Mouse (Mus musculus) left cerebral cortex, adult 2 months (tissue): ENCODE measurements around the gene 4933407L21Rik. TPM values are rescaled to one million over a fixed set of nuclear protein-coding genes. Genes with fewer than 3 reads are reported as not detected.

Experiments
- DNase-seq, 2 experiments: peaks; one replicate each; pipeline ENCODE4 v3.0.0; 2021 to 2022; ENCODE audit warnings: low spot score in 2 of 2, mixed read lengths in 1 of 2; ENCODE audit errors: extremely low spot score in 1 of 2
- H3K27ac ChIP-seq: fragments of 200-600 bp; 2 replicates; pipeline ENCODE4 v1.8.1; 2022
- H3K4me3 ChIP-seq: fragments of 200-600 bp; 2 replicates; pipeline ENCODE4 v1.8.1; 2022
- CTCF ChIP-seq: fragments of 200-600 bp; IDR thresholded peaks from 2 replicates; pipeline ENCODE4 v1.8.1; 2022; ENCODE audit warnings: antibody characterized with exemption, mild to moderate bottlenecking, moderate library complexity
- intact Hi-C: fragments of 180-260 bp; cut with DNase I; formaldehyde crosslinking; loops from one replicate; pipeline ENCODE4 v1.15.1; 2025
- long read RNA-seq, 2 experiments: library from polyadenylated mRNA; stranded (forward); transcript quantifications; one replicate each; pipeline ENCODE4 v2.0.0; 2021; ENCODE audit warnings: borderline mapping rate in 2 of 2
- total RNA-seq, 2 experiments: library from RNA; stranded (reverse); gene quantifications; 2 replicates each; pipeline ENCODE4 v1.2.3; 2021

Gene 4933407L21Rik
- total RNA-seq = 1 to 10 TPM; 5.5 to 7.2 TPM
- long read RNA-seq, experiment 1, partial matches to known transcripts = 0 of 2 reads
- long read RNA-seq, experiment 1, other reads (novel, unspliced or antisense) = 0 of 2 reads
- long read RNA-seq, experiment 2, partial matches to known transcripts = 0 of 3 reads
- long read RNA-seq, experiment 2, other reads (novel, unspliced or antisense) = 0 of 3 reads

DNA sequence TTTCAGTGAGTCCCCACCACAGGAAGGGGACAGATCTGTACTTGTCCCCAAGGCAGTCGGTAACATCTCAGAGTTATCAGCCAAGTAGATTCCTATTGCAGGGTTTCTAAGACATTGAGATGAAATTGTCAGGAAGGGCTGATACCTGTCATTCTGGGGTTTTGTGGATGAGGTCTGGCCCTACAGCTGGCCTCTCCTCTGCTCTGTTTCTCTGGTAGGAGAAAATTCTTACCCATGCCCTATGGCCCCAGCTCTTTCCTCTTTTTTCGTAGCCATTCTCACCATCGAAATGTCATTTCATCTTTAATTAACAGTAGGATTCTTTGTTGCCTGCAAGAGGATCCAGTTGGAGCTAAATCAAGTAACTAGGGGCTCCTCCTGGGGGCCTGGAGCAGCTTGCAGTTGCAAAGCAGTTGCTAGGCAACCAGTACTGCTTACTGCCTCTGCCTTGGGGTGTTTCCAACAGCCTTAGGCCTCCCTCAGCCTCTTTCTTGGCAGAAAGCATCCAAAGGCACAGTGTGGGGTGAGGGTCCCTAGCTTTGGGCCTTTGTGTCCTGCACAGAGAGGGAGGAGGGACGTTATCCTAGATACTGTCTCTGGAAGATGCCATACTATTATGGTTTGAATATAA, at the start of gene 4933407L21Rik:
TSS of gene 4933407L21Rik (plus strand) at position 427 of the 631 bp plus-strand sequence.
- intact Hi-C loops = loop anchor here (2.0 kb wide), 2 partner anchors 33 to 59 kb away; partner anchors contain the start of gene Itm2c
- H3K4me3 ChIP-seq = no peak within 1 kb of the TSS
- DNase-seq = peak; percentile 72 to 77
- TF ChIP-seq CTCF = no peak; the same call in 1 of the 2 replicates
- H3K27ac ChIP-seq = peak within 1 kb of the TSS; percentile 97

DNA sequence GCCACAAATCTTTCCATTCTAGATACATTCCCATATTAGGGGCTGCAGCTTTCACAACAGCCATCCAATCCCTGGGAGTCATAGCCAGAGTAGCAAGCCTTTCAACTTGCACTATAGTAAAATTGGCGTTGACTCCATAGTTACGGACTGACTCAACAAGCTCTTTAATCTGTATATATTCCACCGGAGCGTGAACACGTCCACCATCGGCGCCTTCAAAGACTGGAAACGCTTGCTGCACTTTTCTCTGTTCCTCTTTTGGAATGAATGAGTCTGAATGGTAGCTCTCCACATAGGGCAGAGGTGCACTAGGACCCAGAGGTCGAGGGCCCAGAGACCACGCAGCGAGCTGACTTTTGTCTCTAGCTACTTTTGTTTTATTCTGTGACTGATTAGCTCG, 46.3 kb upstream of the 4933407L21Rik start:
- DNase-seq = no peak
- H3K4me3 ChIP-seq = no peak overlapping the region
- no peak for TF ChIP-seq CTCF
- intact Hi-C loops = no loop called here
- H3K27ac ChIP-seq = no peak overlapping the region

DNA sequence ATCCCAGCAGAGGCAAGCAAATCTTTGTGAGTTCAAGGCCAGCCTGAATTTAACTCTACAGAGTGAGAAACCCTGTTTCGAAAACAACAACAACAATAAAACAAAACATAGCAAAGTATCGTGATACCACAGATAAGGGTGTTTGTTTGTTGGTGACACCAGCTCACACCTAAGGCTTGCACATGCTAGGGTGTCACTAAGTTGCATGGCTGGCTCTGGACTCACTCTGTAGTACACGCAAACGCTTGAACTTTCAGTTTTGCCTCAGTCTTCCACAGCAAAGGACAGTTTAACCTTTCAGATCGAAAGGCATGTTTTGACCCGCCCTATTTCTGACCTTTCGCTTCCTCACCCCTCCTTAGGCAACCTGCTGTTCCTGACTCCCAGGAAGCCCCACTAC, 41.1 kb upstream of the 4933407L21Rik start:
- no peak for DNase-seq
- intact Hi-C loops = no loop called here
- H3K27ac ChIP-seq = no peak overlapping the region
- no peak for TF ChIP-seq CTCF
- H3K4me3 ChIP-seq = no peak overlapping the region

DNA sequence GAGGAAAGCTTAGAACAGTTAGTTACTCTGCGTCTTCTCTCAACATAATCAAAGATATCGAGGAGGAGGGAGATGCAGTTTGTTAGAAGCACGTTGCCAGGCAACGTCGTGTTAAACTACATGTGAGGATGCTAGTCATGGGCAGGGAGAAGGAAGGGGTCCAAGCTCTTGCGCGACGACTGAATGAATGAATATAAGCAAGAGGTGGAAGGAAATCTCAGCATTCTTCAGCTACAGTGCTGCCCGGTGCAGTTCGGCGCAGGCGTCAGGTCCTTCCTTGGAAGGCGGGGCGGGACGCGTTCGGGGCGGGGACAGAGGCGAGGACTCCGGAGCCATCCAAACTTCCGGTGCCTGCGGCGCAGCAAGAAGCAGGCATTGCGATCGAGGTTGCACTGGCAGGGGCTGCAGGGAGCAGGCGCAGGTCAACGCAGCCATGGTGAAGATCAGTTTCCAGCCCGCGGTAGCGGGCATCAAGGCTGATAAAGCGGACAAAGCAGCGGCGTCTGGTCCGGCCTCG, 34.0 kb upstream of the 4933407L21Rik start, which contains the start of gene Itm2c:
TSS of gene Itm2c (plus strand) at position 51 of the 517 bp plus-strand sequence.
- Histone ChIP-seq H3K4me3 (peak within 1 kb of the TSS; percentile 89), H3K27ac (peak within 1 kb of the TSS; percentile 94)
- intact Hi-C loops = loop anchor here (1.0 to 2.0 kb wide), 3 partner anchors 24 to 41 kb away; partner anchors contain the start of gene 4933407L21Rik
- peak; percentile 90 to 92 for DNase-seq
- TF ChIP-seq CTCF = no peak

DNA sequence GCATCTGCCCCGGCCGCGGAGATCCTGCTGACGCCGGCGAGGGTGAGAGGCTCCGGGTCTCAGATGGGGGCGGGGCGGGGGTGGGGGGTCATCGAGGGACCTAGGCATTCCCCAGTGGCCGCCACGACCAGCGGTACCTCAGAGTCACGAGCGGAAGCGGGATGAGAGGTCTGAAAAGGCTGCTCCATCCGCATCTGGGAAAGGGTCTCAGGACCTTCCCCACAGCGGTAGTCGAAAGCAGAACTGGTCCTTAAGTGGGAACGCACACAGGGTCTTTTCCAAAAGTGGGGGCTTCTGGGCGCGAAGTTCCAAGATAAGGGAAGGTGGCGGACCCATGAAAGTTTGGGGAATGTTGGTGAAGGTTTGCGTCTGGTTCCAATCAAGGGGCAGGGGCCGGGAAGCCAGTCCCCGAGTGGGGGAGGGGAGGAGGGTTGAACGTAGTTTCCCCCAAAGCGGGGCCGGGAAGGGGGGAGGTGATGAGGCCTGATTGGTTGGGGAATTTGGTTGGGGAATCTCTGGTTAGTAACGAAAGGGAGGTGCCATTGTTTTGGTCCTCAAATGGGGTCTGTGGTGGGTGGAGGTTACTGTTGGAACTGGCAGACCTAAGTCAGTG, 33.4 kb upstream of the 4933407L21Rik start:
- peak overlapping the region; percentile 89 for H3K4me3 ChIP-seq
- no peak for DNase-seq
- no peak for TF ChIP-seq CTCF
- intact Hi-C loops = loop anchor here (1.0 to 5.0 kb wide), 4 partner anchors 25 to 103 kb away; partner anchors contain the start of genes 4933407L21Rik and Cab39
- H3K27ac ChIP-seq = peak overlapping the region; percentile 94

DNA sequence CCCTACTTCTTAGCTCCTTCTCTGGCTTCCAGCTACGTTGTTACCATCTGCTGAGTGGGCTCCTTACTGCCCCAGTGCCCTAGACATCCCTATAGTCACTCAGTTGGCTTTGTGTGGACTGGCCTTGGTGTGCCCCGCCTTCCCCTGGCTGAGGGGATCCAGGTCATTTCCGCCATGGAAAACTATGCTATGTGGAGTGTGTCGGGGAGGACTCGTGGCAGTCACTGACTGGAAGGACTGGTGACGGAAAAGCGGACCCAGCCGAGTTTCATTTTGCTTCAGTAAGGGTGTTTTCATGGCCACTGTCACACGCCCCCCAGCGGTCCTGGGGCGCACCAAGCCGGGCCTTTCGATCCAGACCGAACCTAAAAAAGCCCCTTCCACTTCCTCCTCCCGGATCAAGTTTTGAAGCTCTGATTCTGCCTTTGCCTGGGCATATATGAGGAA, 32.9 kb upstream of the 4933407L21Rik start:
- Histone ChIP-seq H3K27ac (peak overlapping the region; percentile 94), H3K4me3 (peak overlapping the region; percentile 89)
- TF ChIP-seq CTCF = peak; percentile 63
- intact Hi-C loops = loop anchor here (2.0 to 5.0 kb wide), 3 partner anchors 33 to 103 kb away; partner anchors contain the start of genes 4933407L21Rik and Cab39
- DNase-seq = peak; percentile 60 to 67

DNA sequence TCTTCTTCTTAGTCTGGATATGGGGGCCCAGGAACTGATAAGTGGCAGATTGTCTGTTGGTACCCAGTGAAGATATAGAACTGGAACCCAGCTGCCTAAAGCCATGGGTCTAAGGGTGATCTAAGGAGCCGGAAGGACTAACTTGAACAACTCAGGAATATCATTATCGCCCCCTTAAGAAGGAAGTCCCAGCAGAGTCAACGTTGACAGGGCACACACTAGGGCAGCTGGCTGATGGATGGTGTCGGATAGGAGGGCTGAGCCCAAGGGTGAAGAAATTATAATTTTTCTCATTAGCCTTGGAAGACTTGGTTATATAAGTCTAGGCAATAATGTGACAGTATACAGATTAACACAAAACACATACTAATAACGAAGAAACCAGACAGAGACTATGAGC, 32.2 kb upstream of the 4933407L21Rik start:
- no peak for TF ChIP-seq CTCF
- DNase-seq = no peak
- Histone ChIP-seq H3K27ac (peak overlapping the region; percentile 94), H3K4me3 (peak overlapping the region; percentile 89)
- intact Hi-C loops = loop anchor here (5.0 kb wide), 1 partner anchor 104 kb away; the partner anchor contains the start of gene Cab39

DNA sequence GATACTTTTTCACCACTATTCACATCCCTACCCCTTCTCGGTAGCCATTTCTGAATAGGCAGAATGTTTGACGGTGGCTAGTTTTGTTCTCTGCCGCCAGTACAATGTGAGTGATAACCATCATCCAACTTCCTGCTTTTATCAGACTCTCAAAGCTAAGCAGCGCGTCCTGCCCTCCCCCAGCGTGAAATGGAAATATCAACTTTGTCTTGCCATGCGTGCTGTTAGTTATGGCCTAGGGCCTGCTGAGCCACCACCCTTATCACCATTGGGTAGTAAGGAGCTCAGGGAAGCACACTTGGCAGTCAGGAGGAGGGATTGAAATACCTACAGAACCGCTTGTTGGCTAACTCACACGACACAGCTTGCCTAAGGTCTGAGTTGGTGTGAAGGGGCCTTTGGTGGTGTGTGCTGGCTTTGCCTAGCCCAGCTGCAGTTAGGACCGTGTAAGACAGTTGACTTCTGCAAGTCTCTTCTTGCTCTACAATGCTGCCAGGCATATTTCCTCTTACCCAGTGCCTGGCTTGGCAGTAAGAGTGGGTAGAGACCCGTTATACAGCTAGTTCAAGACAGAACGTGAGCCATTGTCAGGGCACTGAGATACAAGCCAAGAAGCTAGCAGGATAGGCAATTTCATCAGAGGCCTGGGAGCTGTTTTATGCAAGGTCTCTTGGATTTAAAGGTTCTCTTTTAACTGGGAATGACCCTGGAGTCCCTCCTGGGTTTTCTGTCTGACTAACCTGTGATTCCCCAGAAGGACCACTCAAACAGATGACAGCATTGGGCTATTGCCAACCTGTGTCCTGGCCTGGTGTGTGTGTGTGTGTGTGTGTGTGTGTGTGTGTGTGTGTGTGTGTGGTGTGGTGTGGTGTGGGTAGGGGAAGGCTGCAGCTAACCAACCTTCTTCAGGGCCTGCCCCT, 31.2 kb upstream of the 4933407L21Rik start:
- intact Hi-C loops = loop anchor here (5.0 kb wide), 1 partner anchor 105 kb away; the partner anchor contains the start of gene Cab39
- no peak for DNase-seq
- Histone ChIP-seq H3K27ac (peak overlapping the region; percentile 94), H3K4me3 (peak overlapping the region; percentile 89)
- TF ChIP-seq CTCF = no peak

DNA sequence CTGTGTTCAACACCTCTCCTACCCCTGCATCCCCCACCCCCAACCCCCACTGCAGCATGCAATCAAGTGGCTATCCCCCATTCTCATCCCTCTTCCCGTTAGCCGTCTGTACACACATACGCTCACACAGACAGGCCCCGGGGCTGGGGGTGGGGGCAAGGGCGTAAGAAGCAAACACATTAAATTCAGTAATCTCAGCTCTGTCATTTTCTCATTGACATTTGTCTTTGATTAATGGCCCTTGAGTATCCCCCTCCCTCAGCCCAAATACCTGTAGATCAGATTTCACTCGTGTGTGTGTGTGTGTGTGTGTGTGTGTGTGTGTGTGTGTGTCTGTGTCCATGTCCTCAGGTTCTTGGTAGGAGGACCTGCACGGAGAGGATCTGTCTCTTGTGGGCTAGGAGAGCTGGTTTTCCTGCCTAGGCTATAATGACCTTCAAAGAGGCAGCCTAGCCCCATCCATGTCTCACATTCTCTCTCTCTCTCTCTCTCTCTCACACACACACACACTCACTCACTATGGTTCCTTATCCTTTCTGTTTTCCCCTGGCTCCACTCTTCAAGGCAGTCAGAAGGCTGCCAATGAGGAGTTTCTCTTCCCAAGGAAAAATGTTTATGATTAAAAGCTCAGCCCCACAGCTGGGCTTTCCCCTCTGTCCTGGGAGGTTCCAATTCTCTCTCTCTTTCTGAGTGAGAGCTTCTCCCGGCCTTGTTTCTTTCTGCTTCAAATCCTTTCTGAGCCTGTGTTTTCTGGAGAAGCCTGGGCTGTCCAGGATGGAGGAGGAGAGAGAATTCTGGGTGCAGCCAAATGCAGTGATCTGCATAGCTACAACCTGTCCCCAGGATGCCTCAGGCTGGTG, 30.2 kb upstream of the 4933407L21Rik start:
- DNase-seq = no peak
- Histone ChIP-seq H3K27ac (peak overlapping the region; percentile 87), H3K4me3 (peak overlapping the region; percentile 33)
- intact Hi-C loops = loop anchor here (5.0 kb wide), 1 partner anchor 106 kb away; the partner anchor contains the start of gene Cab39
- TF ChIP-seq CTCF = no peak
